7 mouse cellular contexts compared by ENCODE assay signal in the genomic region with DNA sequence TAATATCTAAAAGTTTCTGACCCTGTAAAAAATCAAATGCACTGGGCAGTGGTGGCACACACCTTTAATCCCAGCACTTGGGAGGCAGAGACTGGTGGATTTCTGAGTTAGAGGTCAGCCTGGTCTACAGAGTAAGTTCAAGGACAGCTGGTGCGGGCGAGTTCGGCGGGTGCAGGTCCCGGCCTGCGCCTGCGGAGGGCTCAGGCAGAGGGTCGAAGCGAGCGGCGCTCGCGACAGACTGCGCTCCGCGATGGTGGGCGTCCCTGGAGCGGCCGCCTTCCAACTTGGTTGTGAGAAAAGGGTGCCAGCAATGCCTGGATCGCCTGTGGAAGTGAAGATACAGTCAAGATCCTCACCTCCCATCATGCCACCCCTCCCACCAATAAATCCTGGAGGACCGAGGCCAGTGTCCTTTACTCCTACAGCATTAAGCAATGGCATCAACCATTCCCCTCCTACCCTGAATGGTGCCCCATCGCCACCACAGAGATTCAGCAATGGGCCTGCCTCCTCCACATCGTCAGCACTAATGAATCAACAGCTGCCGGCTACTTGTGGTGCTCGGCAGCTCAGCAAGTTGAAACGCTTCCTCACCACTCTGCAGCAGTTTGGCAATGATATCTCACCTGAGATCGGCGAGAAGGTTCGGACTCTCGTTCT.
DNase-seq lines count a peak whose midpoint lies in the region; ATAC-seq and TF ChIP-seq lines count a peak whose summit lies in the region.
"Not testable (repeated sequence)": the region's sequence is repeated elsewhere in the genome, so short reads cannot be mapped to it uniquely, and the experiment has no call there.

No protein-coding gene starts in this region.

- DNase-seq in embryonic facial prominence, embryonic 14.5 days (ENCODE audit: low spot score); heart, postnatal 0 days (ENCODE audit: low spot score); intestine, embryonic 14.5 days (ENCODE audit: low spot score): not testable (repeated sequence)

- not testable (repeated sequence) for H3K27me3 ChIP-seq in embryonic facial prominence, embryonic 14.5 days (replicated peaks; ENCODE audit: control insufficient read depth, insufficient read depth, low read length); forebrain, embryonic 16.5 days (replicated peaks; ENCODE audit: control insufficient read depth, insufficient read depth, low read length); heart, postnatal 0 days (ENCODE audit: control insufficient read depth, insufficient read depth, low read length); intestine, embryonic 14.5 days (replicated peaks; ENCODE audit: control insufficient read depth, insufficient read depth, low read length); limb, embryonic 15.5 days; midbrain, embryonic 12.5 days; neural tube, embryonic 14.5 days (ENCODE audit: control insufficient read depth, insufficient read depth, low read length)

- not testable (repeated sequence) for H3K27ac ChIP-seq in embryonic facial prominence, embryonic 14.5 days (replicated peaks; ENCODE audit: low read depth, low read length); forebrain, embryonic 16.5 days (ENCODE audit: low read length); heart, postnatal 0 days (ENCODE audit: low read depth); intestine, embryonic 14.5 days (ENCODE audit: low read depth); limb, embryonic 15.5 days; midbrain, embryonic 12.5 days (replicated peaks); neural tube, embryonic 14.5 days (ENCODE audit: low read depth, low read length)

- TF ChIP-seq EP300 in heart, postnatal 0 days (IDR thresholded peaks at IDR 0.05; ENCODE audit: low read depth), result not testable (repeated sequence)

- H3K4me3 ChIP-seq in embryonic facial prominence, embryonic 14.5 days (ENCODE audit: low read depth, low read length), result peak overlapping the region; percentile 20; the same call in 1 of the 2 replicates
- H3K4me3 ChIP-seq in forebrain, embryonic 16.5 days (replicated peaks; ENCODE audit: low read length); heart, postnatal 0 days (ENCODE audit: low read depth, low read length); intestine, embryonic 14.5 days (ENCODE audit: low read depth, low read length); limb, embryonic 15.5 days; neural tube, embryonic 14.5 days (ENCODE audit: low read depth, low read length): not testable (repeated sequence)
- peak overlapping the region; percentile 17; the same call in 1 of the 2 replicates for H3K4me3 ChIP-seq in midbrain, embryonic 12.5 days

- not testable (repeated sequence) for TF ChIP-seq CTCF in heart, postnatal 0 days (IDR thresholded peaks at IDR 0.05; ENCODE audit: low read depth)

- ATAC-seq in embryonic facial prominence, embryonic 14.5 days (ENCODE audit: low read depth), result peak; percentile 71; the same call in 1 of the 2 replicates
- peak; percentile 83 for ATAC-seq in forebrain, embryonic 16.5 days
- not testable (repeated sequence) for ATAC-seq in heart, postnatal 0 days (ENCODE audit: insufficient read depth, low read depth); limb, embryonic 15.5 days (ENCODE audit: insufficient number of reproducible peaks, low FRiP score, low TSS enrichment, low read depth)
- ATAC-seq in intestine, embryonic 14.5 days (replicated peaks; ENCODE audit: low FRiP score, low TSS enrichment, low read depth), result 0 out of 2 replicates have a peak, but pooled peaks have one; percentile 60
- peak; percentile 93 for ATAC-seq in midbrain, embryonic 12.5 days (ENCODE audit: low FRiP score, low read depth)
- ATAC-seq in neural tube, embryonic 14.5 days (ENCODE audit: low read depth), result peak; percentile 79; the same call in 1 of the 2 replicates

- H3K4me1 ChIP-seq in embryonic facial prominence, embryonic 14.5 days (ENCODE audit: control insufficient read depth, insufficient read depth, low read length); forebrain, embryonic 16.5 days (replicated peaks; ENCODE audit: control insufficient read depth, insufficient read depth, low read length); heart, postnatal 0 days (ENCODE audit: control insufficient read depth, insufficient read depth); intestine, embryonic 14.5 days (replicated peaks; ENCODE audit: control insufficient read depth, insufficient read depth, low read length); limb, embryonic 15.5 days; midbrain, embryonic 12.5 days; neural tube, embryonic 14.5 days (ENCODE audit: control insufficient read depth, insufficient read depth, low read length): not testable (repeated sequence)

- H3K36me3 ChIP-seq in embryonic facial prominence, embryonic 14.5 days (ENCODE audit: control insufficient read depth, insufficient read depth, low read length); forebrain, embryonic 16.5 days (ENCODE audit: control insufficient read depth, insufficient read depth); heart, postnatal 0 days (replicated peaks; ENCODE audit: control insufficient read depth, insufficient read depth, low read length); intestine, embryonic 14.5 days (ENCODE audit: control insufficient read depth, insufficient read depth, low read length); limb, embryonic 15.5 days; midbrain, embryonic 12.5 days; neural tube, embryonic 14.5 days (ENCODE audit: control insufficient read depth, insufficient read depth, low read length): not testable (repeated sequence)

- H3K4me2 ChIP-seq in embryonic facial prominence, embryonic 14.5 days (ENCODE audit: low read depth, low read length), result peak overlapping the region; percentile 37
- H3K4me2 ChIP-seq in forebrain, embryonic 16.5 days (ENCODE audit: low read length); intestine, embryonic 14.5 days (ENCODE audit: low read length): not testable (repeated sequence)
- peak overlapping the region; percentile 31; the same call in 1 of the 2 replicates for H3K4me2 ChIP-seq in heart, postnatal 0 days (ENCODE audit: low read depth, low read length)
- H3K4me2 ChIP-seq in limb, embryonic 15.5 days, result peak overlapping the region; percentile 26; the same call in 1 of the 2 replicates
- H3K4me2 ChIP-seq in midbrain, embryonic 12.5 days (replicated peaks), result peak overlapping the region; percentile 45
- H3K4me2 ChIP-seq in neural tube, embryonic 14.5 days (ENCODE audit: low read depth, low read length), result 0 out of 2 replicates have a peak overlapping the region, but pooled peaks have one; percentile 14

- WGBS in embryonic facial prominence, embryonic 14.5 days, result 15% methylated on average over 21 of the region's 30 CpGs
- 18% methylated on average over 30 of the region's 30 CpGs for WGBS in forebrain, embryonic 16.5 days
- WGBS in heart, postnatal 0 days, result 15% methylated on average over 25 of the region's 30 CpGs
- 20% methylated on average over 30 of the region's 30 CpGs for WGBS in intestine, embryonic 14.5 days
- WGBS in limb, embryonic 15.5 days, result 15% methylated on average over 30 of the region's 30 CpGs
- WGBS in midbrain, embryonic 12.5 days, result 17% methylated on average over 30 of the region's 30 CpGs
- WGBS in neural tube, embryonic 14.5 days, result 13% methylated on average over 28 of the region's 30 CpGs

- H3K9ac ChIP-seq in embryonic facial prominence, embryonic 14.5 days (ENCODE audit: low read depth, low read length); forebrain, embryonic 16.5 days (replicated peaks; ENCODE audit: low read depth, low read length); heart, postnatal 0 days (replicated peaks; ENCODE audit: low read depth, low read length); intestine, embryonic 14.5 days (ENCODE audit: low read length); limb, embryonic 15.5 days; midbrain, embryonic 12.5 days (replicated peaks); neural tube, embryonic 14.5 days (replicated peaks; ENCODE audit: low read depth, low read length): not testable (repeated sequence)

- H3K9me3 ChIP-seq in embryonic facial prominence, embryonic 14.5 days (ENCODE audit: control insufficient read depth, low read length); forebrain, embryonic 16.5 days (ENCODE audit: control insufficient read depth, low read length); heart, postnatal 0 days (replicated peaks; ENCODE audit: control insufficient read depth, low read length); intestine, embryonic 14.5 days (ENCODE audit: control insufficient read depth, low read length); limb, embryonic 15.5 days; midbrain, embryonic 12.5 days; neural tube, embryonic 14.5 days (ENCODE audit: control insufficient read depth, low read length): not testable (repeated sequence)
